Mouse (Mus musculus) layer of hippocampus, adult 9-10 months (tissue): Measurements from ENCODE around the gene Myh9.
"Not testable (repeated sequence)": the region's sequence is repeated elsewhere in the genome, so short reads cannot be mapped to it uniquely, and the experiment has no call there.

Experiments used
- DNase-seq: peaks from one replicate; pipeline ENCODE4 v3.0.0; 2022; ENCODE audit warnings: low spot score

The Myh9 gene

GRCm38 (mm10) chr15:77867231-77867968 lies 25.4 kb upstream of the Myh9 start:
- DNase-seq: not testable (repeated sequence)

GRCm38 (mm10) chr15:77866583-77867220 lies 24.7 kb upstream of the Myh9 start:
- no peak for DNase-seq

- no peak for DNase-seq
Observed at GRCm38 (mm10) chr15:77864063-77864758, 22.2 kb upstream of the Myh9 start.

- DNase-seq: no peak
Observed at GRCm38 (mm10) chr15:77862991-77863972, 21.3 kb upstream of the Myh9 start.

- no peak for DNase-seq
Observed at GRCm38 (mm10) chr15:77860081-77860665, 18.2 kb upstream of the Myh9 start.

GRCm38 (mm10) chr15:77857662-77858156 lies 15.7 kb upstream of the Myh9 start:
- no peak for DNase-seq

GRCm38 (mm10) chr15:77856541-77856940 lies 14.6 kb upstream of the Myh9 start:
- DNase-seq: no peak

- DNase-seq: no peak
Observed at GRCm38 (mm10) chr15:77855301-77855700, 13.3 kb upstream of the Myh9 start.

- DNase-seq: no peak
Observed at GRCm38 (mm10) chr15:77852001-77852400, 10.0 kb upstream of the Myh9 start.

- DNase-seq: no peak
Observed at GRCm38 (mm10) chr15:77851136-77851535, 9.2 kb upstream of the Myh9 start.

- DNase-seq: no peak
Observed at GRCm38 (mm10) chr15:77849572-77850229, 7.7 kb upstream of the Myh9 start.

GRCm38 (mm10) chr15:77849039-77849436 lies 7.1 kb upstream of the Myh9 start:
- DNase-seq: no peak

GRCm38 (mm10) chr15:77848415-77849038 lies 6.6 kb upstream of the Myh9 start:
- no peak for DNase-seq

GRCm38 (mm10) chr15:77847826-77848225 lies 5.9 kb upstream of the Myh9 start:
- DNase-seq: no peak

GRCm38 (mm10) chr15:77847108-77847507 lies 5.1 kb upstream of the Myh9 start:
- no peak for DNase-seq

- not testable (repeated sequence) for DNase-seq
Observed at GRCm38 (mm10) chr15:77845931-77846595, 4.1 kb upstream of the Myh9 start.

GRCm38 (mm10) chr15:77844955-77845635 lies 3.1 kb upstream of the Myh9 start:
- DNase-seq: no peak

- no peak for DNase-seq
Observed at GRCm38 (mm10) chr15:77844048-77844447, 2.1 kb upstream of the Myh9 start.

GRCm38 (mm10) chr15:77843494-77844041 lies 1.6 kb upstream of the Myh9 start:
- not testable (repeated sequence) for DNase-seq
